Mouse (Mus musculus): ENCODE data around the gene Olfr64. TPM values are rescaled to one million over a fixed set of nuclear protein-coding genes. Genes with fewer than 3 reads are reported as not detected.

Gene Olfr64
- total RNA-seq, 2 experiments from 2014 or later, result not detected

Other genes with a start within 250 kb of the Olfr64 start
- not detected for gene Olfr623, start 230.8 kb downstream of the Olfr64 start, total RNA-seq (2021)
- under 1 TPM in 1 of 2 experiments, not detected in 1; 0.05 TPM for gene Olfr624, start 223.3 kb downstream of the Olfr64 start, total RNA-seq (2021)
- gene Olfr625-ps1, start 211.8 kb downstream of the Olfr64 start, total RNA-seq (2021), result not detected
- not detected for gene Olfr243, start 179.8 kb downstream of the Olfr64 start, total RNA-seq (2021)
- not detected for gene Olfr628, start 164.1 kb downstream of the Olfr64 start, total RNA-seq (2021)
- gene Olfr629, start 149.5 kb downstream of the Olfr64 start, total RNA-seq (2021), result not detected
- not detected for gene Olfr630, start 137.2 kb downstream of the Olfr64 start, total RNA-seq (2021)
- not detected for gene Olfr69, start 122.9 kb downstream of the Olfr64 start, total RNA-seq (2021)
- not detected for gene Olfr68, start 114.8 kb downstream of the Olfr64 start, total RNA-seq (2021)
- gene Olfr67, start 102.7 kb downstream of the Olfr64 start, total RNA-seq (2021), result not detected
- gene Hbb-bt, start 80.5 kb downstream of the Olfr64 start, total RNA-seq (2021), result 10 to 100 TPM; 26.0 to 31.8 TPM
- gene Hbb-bs, start 66.4 kb downstream of the Olfr64 start, total RNA-seq (2021), result 100 to 1,000 TPM; 267 to 283 TPM
- not detected for gene Hbb-bh2, start 54.0 kb downstream of the Olfr64 start, total RNA-seq (2021)
- not detected for gene Hbb-bh1, start 51.3 kb downstream of the Olfr64 start, total RNA-seq (2021)
- not detected for gene Hbb-y, start 41.3 kb downstream of the Olfr64 start, total RNA-seq (2021)
- not detected for gene Olfr66, start 8.2 kb downstream of the Olfr64 start, total RNA-seq (2021)
- not detected for gene Olfr65, start 9.0 kb upstream of the Olfr64 start, total RNA-seq (2021)
- gene Olfr631, start 34.3 kb upstream of the Olfr64 start, total RNA-seq (2021), result not detected
- not detected for gene Olfr632, start 39.9 kb upstream of the Olfr64 start, total RNA-seq (2021)
- not detected for gene Olfr633, start 50.0 kb upstream of the Olfr64 start, total RNA-seq (2021)
- gene Olfr635, start 76.7 kb upstream of the Olfr64 start, total RNA-seq (2021), result under 1 TPM in 1 of 2 experiments, not detected in 1; 0.05 TPM
- not detected for gene Olfr638, start 104.3 kb upstream of the Olfr64 start, total RNA-seq (2021)
- under 1 TPM in 1 of 2 experiments, not detected in 1; 0.05 TPM for gene Olfr639, start 122.8 kb upstream of the Olfr64 start, total RNA-seq (2021)
- gene Olfr640, start 131.1 kb upstream of the Olfr64 start, total RNA-seq (2021), result not detected
- not detected for gene Olfr641, start 141.0 kb upstream of the Olfr64 start, total RNA-seq (2021)
- gene Olfr642, start 158.2 kb upstream of the Olfr64 start, total RNA-seq (2021), result not detected
- not detected for gene 4930516K23Rik, start 167.0 kb upstream of the Olfr64 start, total RNA-seq (2021)
- gene Olfr644, start 177.4 kb upstream of the Olfr64 start, total RNA-seq (2021), result not detected
- gene Olfr645, start 191.0 kb upstream of the Olfr64 start, total RNA-seq (2021), result not detected
- not detected for gene Olfr646, start 210.4 kb upstream of the Olfr64 start, total RNA-seq (2021)
- gene Ubqln5, start 235.3 kb upstream of the Olfr64 start, total RNA-seq (2021), result not detected
- gene Olfr643, start 242.9 kb upstream of the Olfr64 start, total RNA-seq (2021), result not detected
- gene Ubqln3, start 248.8 kb upstream of the Olfr64 start, total RNA-seq (2021), result not detected